Mouse (Mus musculus) c-Kit-positive CD71-positive TER-119-negative erythroid progenitor cells, embryonic 14.5 days (primary cell): ENCODE data around the gene Pip5kl1.

Source experiments
- DNase-seq: peaks from one replicate; pipeline ENCODE4 v3.0.0-alpha.2; 2013; ENCODE audit warnings: low read depth

Pip5kl1 gene

GRCm38 (mm10) chr2:32585149-32585714 is 10.6 kb downstream of the Pip5kl1 start:
- no peak for DNase-seq

- DNase-seq: peak; percentile 84
Observed at GRCm38 (mm10) chr2:32586871-32587351, 12.3 kb downstream of the Pip5kl1 start, which contains the start of gene St6galnac4. TSS of gene St6galnac4 (plus strand) at chr2:32587095.

- no peak for DNase-seq
Observed at GRCm38 (mm10) chr2:32587731-32588321, 13.2 kb downstream of the Pip5kl1 start.

GRCm38 (mm10) chr2:32589213-32589795 is 14.7 kb downstream of the Pip5kl1 start:
- no peak for DNase-seq

- DNase-seq: no peak
Observed at GRCm38 (mm10) chr2:32590224-32590623, 15.6 kb downstream of the Pip5kl1 start.

DNA sequence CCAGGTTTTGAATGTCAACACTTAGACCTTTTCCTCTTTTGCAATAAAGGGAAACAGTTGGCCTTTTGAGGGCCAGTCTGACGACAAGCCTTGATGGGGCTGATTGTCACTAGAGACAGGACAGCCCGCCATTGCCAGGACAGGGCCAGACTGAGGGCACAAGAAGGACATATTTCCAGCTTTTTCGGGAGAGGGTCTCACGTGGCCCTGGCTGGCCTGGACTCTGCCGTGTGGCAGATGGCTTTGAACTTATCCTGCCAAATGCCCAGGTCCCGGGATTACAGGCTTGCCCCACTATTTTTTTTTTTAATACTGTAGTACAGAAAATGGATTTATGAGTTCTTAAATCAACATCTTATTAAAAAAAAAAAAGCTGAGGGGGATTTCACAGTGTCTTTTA is 16.7 kb downstream of the Pip5kl1 start:
- DNase-seq: no peak

GRCm38 (mm10) chr2:32596725-32597124 is 22.1 kb downstream of the Pip5kl1 start:
- DNase-seq: no peak

GRCm38 (mm10) chr2:32597248-32597647 is 22.7 kb downstream of the Pip5kl1 start:
- DNase-seq: no peak

DNA sequence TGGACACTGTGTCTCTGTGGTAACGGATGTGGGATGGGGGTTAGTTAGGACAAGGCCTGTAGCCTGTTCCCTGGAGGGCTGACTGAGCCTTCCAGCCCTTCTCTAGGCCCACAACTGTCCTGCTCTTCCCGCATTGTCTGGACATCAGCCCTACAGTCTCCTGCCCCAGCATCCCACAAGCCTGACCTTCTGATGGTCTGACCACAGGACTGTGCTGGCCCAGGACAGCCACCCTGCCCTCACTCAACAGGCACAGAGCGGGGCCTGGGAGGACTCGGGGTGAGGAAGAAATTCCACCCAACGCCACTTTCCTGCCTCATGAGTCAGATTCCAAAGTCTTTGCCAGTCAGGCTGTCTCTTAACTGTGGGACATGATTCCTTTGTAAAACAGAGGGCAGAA is 23.1 kb downstream of the Pip5kl1 start:
- no peak for DNase-seq

GRCm38 (mm10) chr2:32598506-32598905 is 23.9 kb downstream of the Pip5kl1 start:
- no peak for DNase-seq

GRCm38 (mm10) chr2:32599409-32599808 is 24.8 kb downstream of the Pip5kl1 start, which contains the start of gene St6galnac6:
TSS of gene St6galnac6 (plus strand) at chr2:32599709.
- DNase-seq: no peak

DNA sequence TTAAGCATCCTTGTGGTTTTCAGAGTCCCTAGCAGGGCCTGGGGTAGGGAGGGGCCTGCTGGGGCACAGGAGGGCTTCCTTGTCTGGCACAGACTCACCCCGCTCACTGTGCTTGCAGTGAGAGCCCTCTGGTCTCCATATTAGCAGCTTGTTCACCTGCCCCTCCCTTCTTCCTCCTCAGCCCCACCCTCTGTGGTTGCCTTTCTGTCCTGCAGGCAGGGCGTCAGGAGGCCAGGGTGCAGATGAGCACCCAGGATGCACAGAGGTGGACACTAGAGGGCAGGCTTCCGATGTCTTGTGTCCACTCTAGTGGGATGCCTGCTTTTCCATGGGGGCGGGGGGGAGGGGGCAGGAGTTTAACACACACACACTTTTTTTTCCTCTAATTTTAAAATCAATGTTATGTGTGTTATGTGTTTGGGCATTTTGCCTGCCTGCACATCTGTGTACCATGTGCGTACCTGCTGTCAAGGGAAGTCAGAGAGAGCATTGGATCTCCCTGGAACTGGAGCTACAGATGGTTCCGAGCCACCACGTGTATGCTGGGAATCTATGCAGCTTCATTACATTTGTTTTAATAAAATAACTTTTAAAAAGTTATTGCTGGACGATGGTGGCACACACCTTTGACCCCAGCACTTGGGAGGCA is 26.9 kb downstream of the Pip5kl1 start:
- no peak for DNase-seq

- no peak for DNase-seq
Observed at GRCm38 (mm10) chr2:32602600-32603054, 28.0 kb downstream of the Pip5kl1 start.

DNA sequence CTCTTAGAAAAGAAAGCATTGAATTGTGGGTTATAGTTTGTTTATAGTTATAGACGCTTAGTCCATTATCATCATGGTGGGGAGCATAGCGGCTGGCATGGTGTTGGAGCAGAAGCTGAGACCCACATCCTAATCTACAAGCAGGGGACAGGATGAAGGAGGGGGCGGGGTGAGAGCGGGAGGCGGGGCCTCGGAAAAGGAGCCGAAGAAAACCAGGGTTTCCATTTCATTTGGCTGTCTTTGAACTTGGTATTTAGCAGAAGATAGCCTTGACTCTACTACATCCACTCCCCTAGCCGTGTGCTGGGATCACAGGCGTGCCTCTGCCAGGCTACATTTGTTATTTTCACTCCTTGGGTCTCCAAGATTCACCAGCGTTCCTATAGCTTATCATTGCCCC is 30.0 kb downstream of the Pip5kl1 start:
- DNase-seq: no peak

GRCm38 (mm10) chr2:32606161-32607142 is 31.9 kb downstream of the Pip5kl1 start:
- peak; percentile 82 for DNase-seq

DNA sequence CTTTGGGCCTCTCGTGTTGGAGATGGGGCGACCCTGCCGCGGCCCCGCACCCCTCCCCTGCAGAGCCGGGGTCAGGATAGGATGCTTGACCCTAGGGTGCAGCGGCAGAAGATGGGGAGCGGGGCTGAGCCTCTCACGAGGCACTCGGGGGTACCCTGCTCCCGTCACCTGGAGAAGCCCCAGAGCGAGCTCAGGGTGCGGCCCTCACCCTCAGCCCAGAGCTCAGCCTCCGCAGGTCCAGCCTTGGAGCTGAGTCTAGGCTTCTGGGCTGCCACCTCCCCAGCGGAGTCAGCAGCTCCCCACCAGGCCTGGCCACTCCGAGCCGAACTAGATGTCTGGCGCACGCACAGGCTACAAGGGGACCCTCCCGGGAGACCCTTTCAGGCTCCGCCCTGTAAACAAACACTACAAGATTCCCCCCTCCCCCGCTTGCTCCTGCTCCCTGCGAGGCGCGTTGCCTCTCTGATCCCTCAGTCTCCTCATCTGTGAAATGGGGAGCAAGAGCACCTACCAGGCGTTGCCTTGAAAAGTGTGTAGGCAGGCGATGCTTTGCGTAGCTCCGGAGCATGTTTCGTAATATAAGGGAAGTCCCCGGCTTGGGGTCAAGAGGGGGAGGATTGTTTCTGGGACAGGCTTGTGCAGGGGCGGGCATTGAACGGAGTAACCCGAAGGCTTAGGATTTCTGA is 32.8 kb downstream of the Pip5kl1 start:
- no peak for DNase-seq

GRCm38 (mm10) chr2:32608141-32608777 is 33.7 kb downstream of the Pip5kl1 start:
- DNase-seq: peak; percentile 80

- no peak for DNase-seq
Observed at GRCm38 (mm10) chr2:32608778-32609435, 34.3 kb downstream of the Pip5kl1 start.

DNA sequence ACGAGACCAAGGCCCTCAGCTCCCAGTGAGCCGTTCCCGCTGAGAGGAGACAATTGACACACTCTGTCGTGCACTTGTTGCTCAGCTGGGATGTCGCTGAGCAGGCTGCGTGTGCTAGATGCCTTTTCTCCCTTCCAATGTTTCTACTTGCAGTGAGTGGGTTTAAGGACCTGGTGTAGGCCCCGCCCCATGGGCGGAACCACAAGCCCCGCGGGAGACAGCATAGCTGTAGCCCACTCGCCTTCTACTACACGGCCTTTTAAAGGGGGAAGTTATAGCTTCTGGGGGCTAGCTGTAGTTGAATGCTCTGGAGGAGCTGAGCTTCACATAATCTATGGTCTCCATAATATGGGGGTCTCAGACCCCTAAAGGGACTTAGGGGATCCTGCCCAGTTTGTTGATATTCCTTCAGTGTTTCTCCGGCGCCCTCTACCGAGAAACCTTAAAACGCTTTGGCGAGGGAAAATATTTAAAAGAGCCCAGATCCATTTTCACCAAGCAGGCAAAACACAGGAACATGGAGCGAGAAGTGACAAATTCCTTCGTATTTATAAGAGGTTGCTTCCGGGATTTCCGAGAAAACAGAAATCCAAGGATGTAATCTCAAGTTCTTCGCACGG is 36.1 kb downstream of the Pip5kl1 start:
- DNase-seq: no peak
